Mouse (Mus musculus) left cerebral cortex, adult 9 months (tissue): ENCODE measurements around the gene Gm8773.

Experiments used
- DNase-seq, 2 experiments: peaks; one replicate each; pipeline ENCODE4 v3.0.0; 2022; ENCODE audit warnings: low spot score in 2 of 2

The Gm8773 gene

GRCm38 (mm10) chr5:5573749-5574317 lies at the start of gene Gm8773:
TSS of gene Gm8773 (plus strand) at chr5:5573799.
- DNase-seq = peak in 1 of 2 experiments; percentile 7

DNA sequence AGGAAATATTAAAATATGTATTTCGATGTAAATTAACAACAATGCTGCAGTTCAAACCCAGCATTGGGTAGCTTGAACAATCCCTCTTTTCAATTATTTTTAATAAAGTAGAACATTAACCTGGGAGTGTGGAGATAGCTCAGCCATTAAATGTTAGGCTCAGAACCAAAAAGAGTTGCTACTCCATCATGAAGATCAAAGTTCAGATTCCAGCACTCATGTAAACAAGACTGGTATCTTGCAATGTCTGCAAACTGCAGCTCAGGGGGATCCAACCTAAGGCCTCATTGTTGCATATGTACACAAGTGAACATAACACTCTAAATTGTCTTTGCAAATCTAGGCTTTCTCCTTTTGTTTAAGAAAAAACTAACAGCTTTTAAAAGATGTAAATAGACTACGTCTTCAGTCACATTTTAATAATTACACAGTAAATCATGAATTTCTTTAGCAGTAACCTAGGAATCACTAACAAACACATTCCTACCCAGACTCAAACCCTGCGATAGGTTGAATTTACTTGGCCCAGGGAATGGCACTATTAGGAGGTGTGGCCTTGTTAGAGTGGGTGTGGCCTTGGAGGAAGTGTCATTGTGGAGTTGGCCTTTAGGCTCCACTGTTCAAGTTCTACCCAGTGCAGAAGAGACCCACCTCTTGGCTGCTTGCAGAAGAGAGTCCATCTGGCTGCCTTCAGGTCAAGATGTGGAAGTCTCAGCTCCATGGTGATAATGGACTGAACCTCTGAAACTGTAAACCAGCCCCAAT lies 39.8 kb upstream of the Gm8773 start:
- no peak for DNase-seq

DNA sequence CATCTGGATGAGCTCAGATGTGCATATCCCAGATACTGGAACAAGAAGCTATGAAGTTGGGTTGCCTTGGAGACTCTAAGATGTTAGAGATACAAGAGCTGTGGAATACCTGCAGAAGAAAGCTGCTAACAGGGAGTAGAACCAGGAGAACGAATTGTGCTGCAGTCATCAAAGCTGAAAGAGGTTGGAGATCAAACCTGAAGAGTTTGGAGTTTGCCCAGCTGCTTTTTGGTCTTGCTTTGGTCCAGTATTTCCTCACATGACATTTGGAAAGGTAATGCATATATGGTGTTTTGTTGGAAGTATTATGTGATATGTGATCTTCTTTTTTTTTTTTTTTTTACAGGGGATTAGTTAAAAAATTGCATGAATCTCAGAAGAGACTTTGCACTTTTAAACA lies 37.5 kb upstream of the Gm8773 start:
- DNase-seq = no peak

DNA sequence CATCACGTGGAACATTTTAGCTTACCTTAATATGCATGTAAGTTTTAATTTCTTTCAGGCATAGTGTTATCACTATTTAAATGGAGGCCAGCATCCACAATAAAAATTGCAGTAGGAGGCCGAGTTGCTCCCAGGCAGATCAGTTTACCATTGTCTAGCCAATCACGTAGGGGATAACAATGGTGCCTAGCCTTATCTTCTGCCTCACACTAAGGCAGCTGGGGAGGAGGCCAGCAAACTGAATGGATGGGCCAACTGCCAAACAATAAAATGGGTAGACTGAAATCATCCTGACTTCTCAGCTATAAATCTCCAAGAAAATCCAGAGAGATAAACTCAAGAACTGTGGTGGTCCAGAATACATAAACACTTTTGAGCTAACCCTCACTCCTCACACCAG lies 33.8 kb upstream of the Gm8773 start:
- DNase-seq = no peak

DNA sequence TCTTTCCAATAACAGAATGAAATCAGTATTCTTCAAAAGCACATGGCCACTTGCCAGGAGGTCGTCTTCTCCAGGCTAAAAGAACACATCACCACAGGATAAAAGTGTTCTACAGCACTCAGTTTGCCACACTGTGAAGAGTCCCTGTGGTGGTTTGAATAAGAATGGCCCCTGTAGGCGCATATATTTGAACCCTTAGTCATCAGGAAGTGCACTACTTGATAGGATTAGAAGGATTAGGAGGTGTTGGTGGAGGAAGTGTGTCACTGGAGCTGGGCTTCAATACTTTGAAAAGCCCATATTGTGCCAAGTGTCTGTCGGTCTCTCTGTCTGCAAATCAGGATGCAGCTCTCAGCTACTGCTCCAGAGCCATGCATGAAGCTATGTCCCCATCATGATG lies 33.2 kb upstream of the Gm8773 start:
- no peak for DNase-seq

DNA sequence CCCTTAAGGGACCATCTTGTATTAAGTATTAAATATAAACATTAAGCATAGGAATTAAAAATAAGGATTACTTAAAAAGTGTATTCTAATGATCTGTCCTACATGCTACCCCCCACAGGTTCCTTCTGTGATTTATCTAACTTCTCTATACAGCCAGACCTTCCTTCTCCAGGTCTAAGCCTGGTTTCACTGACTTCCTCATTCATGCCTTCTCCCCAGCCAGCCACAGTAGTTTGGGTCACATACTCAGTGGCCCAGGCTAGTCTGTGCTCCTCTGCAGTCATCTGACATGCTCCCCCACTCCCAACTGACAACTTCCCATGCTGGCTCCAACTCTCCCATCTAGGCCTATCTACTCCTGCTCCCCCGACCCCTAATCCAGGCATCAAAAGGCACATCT lies 22.5 kb upstream of the Gm8773 start:
- no peak for DNase-seq

DNA sequence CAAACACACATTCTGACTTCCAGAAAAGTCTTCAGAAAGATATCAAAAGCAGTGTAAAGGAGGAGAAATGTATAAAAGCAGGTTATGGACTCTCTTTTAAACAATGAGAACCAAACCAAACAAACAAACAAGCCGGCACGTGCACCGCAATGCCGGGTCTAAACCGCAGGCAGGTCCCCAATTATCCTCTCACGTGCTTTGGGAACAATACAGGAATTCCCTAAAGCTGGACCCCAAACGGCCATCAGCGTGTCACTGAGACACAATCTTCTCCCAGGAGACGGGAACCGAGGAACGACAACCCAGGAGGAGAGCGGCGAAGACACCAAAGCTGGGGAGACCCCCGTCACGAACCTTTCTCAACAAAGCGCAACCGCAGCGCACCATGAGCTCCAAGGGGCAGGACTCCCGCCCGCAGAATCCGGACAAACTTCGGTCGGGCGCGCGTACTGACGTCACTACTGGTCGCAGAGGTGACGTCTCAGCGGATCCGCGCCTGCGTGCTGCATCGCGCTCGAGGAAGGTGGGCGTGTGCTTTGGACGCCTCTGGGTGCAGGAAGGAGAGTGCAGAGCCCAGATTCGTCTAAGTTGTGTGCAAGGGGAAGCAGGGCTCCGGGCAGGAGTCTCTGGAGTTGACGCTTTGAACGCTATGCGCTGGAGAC lies 14.4 kb upstream of the Gm8773 start, which contains the start of gene Gtpbp10:
Gene Gtpbp10, minus strand, starts transcription at position 460 of the 662 bp plus-strand sequence.
- peak; percentile 73 to 93 for DNase-seq

- no peak for DNase-seq
Observed at GRCm38 (mm10) chr5:5559798-5560197, 13.8 kb upstream of the Gm8773 start.

DNA sequence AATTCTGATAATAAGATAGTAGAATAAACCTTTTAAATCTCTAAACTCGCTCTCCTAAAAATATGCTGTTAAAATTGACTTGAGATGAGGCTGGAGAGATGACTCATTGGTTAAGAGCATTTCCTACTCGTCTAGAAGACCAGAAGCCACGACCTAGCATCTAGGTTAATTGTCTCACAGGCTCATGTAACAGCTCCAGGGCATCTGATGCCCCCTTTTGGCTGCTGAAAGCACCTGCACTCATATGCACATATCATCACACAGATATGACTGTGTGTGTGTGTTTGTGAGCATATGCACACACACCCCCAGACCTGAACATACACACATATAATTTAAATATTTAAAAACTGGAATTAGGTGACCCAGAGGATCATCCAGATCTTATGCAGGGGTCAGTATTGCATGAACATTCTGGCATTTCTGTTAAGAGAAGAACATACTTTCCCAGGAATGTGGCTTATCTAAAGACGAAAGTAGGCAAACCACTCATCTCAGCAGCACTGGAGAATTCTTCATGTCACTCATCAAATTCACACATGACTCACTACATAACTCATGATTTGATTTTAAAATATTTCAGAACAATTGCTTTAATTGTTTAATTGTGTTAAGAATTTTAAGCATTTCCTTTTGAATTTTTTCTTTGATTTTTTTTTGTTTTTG lies 12.4 kb upstream of the Gm8773 start:
- DNase-seq = no peak

- DNase-seq = no peak
Observed at GRCm38 (mm10) chr5:5562435-5562834, 11.2 kb upstream of the Gm8773 start.

GRCm38 (mm10) chr5:5587686-5588085 lies 14.1 kb downstream of the Gm8773 start:
- no peak for DNase-seq

DNA sequence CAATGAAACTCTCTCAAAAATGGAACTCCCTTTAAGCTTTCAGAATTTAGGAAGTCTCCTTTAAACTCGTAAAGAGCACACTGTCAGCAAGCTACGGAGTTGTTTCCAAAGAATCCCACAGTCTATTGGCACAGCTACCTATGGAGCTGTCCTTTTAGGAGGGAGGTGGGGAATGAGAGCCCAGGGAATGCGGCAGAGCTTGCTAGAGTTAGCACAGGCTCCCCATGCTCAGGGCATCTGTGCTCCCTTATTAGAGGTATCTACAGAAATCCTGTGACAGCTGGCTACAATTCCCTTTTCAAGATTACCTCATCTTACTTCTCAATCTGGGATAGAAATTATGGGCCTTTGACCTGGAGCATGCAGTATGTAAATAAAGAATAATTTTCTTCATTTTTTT lies 36.9 kb downstream of the Gm8773 start:
- DNase-seq = no peak

GRCm38 (mm10) chr5:5618329-5618728 lies 44.7 kb downstream of the Gm8773 start:
- no peak for DNase-seq

- DNase-seq = no peak
Observed at GRCm38 (mm10) chr5:5625491-5625890, 51.9 kb downstream of the Gm8773 start.
